Mouse (Mus musculus) layer of hippocampus, postnatal 25 days (tissue): ENCODE measurements around the gene Otulin. TPM values are rescaled to one million over a fixed set of nuclear protein-coding genes. Genes with fewer than 3 reads are reported as not detected.

ENCODE experiments used
- DNase-seq, 2 experiments: peaks; one replicate each; pipeline ENCODE4 v3.0.0; 2022; ENCODE audit warnings: mixed read lengths in 2 of 2, low spot score in 1 of 2; ENCODE audit errors: extremely low spot score in 1 of 2
- total RNA-seq, 2 experiments: library from RNA; stranded (reverse); gene quantifications; 2 replicates each; pipeline ENCODE4 v1.2.3; 2021

Otulin gene
- total RNA-seq, 2 experiments from 2014 or later = 20.2 to 20.9 TPM

DNA sequence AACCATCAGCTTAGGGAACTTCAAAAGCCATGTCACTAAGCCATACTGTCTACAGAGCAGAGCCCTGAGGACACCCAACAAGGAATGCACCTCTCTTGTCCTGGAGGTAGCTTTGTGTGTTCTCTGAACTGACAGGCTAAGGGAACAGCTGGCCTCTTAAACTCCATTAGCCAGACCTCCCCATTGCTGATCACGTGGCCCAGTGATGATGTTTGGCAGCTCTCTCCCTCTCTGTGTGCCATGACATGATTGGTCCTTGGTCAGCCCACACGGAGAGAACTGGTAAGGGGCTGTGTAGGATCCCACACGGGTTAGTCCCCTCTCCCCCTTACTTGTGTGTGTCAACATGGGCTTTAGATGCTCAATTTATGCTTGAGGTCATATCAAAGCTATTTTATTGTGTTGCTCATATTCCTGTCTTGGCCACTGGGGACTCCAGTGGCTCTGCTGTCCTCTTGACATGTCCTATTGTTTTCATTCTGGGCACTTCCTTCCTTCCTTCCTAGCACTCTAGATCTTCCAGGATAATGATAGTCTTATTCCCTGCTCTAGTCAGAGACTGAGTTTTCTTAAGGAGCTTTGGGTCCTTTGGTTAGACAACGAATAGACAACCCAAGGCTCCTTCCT is 44.9 kb downstream of the Otulin start:
- no peak for DNase-seq

DNA sequence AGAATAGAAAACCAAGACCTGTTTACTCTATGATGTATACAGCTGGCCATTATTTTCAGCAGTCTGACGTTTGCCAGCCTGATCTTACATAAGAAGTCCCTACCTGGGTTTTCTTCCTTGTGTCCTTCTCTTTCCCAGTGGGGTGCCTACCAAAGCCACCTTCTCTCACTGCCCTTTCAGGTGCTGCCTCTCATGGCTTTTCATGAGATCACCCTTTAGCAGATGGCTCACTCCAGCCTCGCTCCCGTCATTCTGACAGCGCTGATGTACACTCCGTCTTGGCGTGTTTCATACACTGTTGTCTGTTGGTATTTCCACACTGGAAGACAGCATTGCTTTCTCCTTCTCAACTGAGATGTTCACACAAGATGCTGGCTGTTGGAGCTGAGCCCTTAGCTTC is 46.9 kb downstream of the Otulin start:
- no peak for DNase-seq

DNA sequence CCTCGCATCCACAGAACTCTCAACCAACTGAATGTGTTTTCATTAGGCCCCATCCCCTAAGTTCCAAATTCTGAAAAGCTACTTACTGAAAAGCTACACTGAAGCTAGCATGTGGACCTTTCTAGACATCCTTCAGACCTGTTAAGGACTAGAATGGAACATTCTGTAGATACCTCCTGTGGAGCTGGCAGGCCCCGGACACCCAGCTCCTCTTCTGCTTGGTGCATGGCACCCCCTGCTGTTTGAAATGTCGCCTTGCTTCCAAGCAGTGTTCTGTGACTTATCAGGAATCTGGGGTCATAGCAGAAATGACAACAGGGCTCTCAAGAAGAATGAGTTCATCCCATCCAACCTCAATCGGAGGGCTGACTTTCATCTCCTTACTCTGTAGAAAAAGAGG is 47.5 kb downstream of the Otulin start:
- peak in 1 of 2 experiments; percentile 60 for DNase-seq

DNA sequence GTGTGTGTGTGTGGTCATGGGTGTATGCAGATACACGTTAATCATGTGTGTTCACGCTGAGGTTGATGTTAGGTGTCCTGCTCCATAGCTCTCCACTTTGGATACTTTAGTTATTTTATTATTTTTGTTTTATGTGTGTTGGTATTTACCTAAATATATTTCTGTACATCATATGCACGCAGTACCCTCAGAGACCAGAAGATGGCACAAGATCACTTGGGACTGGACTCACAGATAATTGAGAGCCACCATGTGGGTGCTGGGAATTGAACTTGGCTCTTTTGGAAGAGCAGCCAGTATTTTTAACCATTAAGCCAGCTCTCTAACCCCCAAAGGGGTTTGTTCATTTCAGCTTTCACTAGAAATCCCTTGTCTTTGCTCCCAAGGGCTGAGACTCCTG is 48.1 kb downstream of the Otulin start:
- peak in 1 of 2 experiments; percentile 55 for DNase-seq

DNA sequence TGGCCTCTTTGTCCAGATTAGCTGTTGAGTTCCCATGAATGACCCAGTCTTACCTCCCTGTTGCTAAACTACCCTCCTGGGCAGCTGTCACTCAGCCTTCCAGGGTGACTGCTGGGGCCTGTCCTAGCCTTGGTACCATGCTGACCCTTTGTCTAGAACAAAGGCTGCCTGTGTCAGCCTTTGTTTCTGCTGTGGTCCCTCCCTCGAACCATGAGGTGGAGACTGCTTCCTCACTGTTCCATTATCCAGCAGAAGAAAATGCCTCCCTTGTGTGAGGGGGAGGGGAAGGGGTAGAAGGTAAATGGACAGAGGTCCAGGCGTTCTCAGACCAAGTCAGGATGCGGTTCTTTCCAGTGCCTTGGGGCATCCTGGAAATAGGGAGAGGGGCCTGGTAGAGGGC is 48.9 kb downstream of the Otulin start:
- DNase-seq = no peak

DNA sequence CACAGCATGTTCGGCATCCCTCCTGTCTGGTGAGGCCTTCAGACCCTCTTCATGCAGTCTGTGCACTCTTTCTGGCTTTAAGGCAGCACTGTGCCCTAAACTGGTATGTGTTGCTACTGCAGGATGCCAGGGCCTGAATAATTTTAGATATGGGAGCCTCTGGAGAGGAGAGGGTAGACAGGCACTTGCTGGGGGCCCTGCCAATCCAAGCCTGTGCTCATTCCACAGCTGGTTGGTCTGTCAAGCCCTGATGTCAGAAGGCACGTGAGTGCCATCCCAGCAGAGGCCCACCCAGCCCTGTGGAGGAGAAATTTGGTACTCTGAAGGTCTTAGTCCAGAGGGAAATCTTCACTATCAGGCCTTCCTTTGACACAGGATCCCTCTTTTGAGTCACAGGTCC is 49.7 kb downstream of the Otulin start:
- no peak for DNase-seq

DNA sequence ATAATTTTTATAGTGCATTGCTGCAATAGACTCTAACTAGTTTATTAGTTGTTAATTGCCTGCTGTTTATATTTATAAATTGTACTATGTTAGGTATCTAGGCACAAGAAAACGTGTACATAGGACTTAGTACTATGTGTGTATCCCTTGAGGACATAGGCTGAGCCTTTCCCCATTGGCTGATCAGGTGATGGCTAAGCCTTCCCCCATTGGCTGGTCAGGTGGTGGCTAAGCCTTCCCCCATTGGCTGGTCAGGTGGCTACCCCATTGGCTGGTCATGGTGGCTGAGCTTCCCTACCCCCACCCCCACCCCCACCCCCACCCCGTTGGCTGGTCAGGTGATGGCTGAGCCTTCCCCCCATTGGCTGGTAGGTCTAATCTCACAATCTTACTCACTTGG is 50.6 kb downstream of the Otulin start:
- DNase-seq = no peak

DNA sequence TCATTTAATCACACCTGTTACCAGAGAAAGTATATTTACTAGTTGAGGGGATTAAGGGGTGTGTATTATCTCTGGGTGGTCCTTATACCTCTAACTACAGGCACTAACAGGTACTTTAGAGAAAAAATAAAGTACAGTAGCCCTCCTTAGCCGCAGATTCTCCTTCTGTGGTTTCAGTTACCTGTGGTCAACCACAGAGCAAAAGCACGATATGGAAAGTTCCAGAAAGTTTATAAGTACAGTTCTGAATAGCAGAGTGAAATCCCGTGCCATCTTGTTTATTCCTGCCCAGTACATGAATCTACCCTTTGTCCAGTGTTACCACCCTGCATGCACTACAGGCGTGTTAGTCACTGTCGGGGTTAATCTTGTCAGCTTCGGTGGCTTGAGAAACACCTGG is 51.6 kb downstream of the Otulin start:
- no peak for DNase-seq

DNA sequence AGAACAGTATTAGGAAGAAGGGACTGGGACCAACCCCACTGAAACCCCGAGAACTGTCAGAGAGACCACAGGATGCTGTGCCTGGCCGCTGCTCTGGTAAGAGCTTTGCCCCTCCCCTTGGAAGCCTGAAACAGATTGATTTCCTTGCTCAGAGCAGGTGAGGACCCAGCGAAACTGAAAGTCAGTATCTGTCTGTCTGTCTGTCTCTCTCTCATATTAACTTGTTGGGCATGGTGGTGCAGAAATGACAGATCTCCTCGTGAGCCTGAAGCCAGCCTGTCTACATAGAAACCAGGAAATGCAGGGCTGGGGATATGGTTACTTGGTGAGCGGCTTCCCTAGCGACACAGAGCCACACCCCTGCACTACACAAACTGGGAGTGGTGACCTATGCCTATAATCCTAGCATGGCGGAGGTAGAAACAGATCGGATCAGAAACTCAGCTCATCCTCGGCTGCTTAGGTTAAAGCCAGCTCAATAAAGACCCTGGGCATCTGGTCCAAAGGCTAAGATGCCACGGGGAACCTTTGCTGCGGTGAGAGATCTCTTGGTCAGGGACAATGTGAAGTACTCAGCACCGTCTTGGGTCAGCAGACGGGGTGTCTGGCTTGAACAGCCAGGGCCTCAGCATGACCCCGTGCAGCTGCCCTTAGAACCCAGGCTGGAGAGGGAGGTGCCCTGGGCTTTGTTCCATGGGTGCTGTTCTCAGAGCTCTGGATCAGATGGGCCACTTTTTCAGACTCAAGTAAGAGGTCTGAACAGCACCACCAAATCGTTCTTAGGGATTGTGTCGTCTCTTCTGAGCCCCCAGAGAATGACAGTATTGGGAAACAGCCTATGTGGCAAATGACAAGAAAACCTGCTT is 52.3 kb downstream of the Otulin start:
- no peak for DNase-seq

DNA sequence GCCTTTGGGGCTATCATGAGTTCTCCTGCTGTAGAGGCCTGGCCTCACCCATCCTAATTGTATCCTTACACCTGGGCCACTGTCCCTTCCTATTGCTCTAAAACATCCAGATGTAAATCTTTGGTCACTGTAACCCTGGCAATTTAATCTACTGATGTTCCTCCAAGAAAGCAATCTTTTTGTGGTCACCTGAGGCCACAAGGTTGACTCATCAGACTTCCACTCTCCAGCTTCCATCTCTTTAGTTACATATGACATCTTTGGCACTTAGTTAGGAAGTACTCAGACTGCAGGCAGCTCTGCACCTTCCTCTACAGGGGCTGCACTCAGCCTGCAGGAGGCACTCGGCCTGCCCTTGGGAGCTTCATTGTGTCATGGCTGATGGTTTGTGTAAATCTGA is 53.6 kb downstream of the Otulin start:
- DNase-seq = no peak

DNA sequence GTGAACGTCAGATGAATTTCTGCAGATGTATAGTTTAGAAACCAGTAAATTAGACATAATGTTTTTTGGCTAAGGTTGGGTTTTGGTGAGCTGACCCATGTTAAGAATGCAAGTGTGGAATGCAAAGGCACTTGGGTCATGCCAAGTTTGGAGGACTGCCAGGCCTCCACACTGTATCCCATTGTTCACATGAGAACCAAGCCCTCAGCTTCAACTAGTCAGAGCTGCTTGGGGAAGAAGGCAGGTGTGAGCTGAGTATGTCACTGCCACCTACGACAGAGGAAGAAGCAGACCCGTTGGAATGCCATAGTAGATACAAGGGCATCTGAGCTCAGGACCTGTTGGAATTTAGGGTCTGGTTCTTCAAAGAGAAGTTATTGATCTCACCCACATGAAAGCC is 54.6 kb downstream of the Otulin start:
- no peak for DNase-seq

DNA sequence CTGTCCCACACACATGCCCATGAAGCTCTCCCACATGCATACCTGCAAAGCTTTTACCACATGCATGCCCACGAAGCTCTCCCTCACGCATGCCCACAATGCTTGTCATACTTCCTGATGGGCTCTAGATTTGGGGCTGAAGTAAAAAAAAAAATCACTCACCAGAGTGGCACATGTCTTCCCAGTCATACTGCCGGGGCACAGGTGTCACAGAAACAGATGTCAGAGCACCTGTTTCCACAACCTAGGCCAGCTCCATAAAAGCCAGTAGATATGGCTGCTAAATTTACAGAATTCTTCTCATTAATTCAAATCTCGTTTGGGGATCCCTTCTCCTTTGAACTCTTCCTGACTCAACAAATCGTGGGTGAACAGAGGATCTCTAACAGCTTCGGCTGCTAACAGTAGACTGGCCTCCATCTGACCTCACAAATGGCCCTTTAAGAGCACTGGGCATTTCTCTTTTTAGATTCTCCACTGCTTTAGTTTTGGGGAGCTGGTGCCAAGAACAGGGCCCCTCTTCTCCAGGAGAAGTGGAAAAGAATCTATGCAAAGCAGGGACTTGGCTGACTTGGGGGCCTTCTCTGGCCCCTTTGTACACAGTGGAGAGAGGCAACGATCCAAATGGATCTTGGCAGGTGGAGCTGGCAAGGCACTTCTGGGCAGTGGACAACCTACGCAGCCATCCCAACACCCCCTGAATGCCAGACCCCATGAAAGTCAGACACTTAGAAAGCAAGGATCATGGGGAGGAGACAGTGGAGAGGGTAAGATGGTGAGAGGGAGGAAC is 55.3 kb downstream of the Otulin start:
- no peak for DNase-seq

DNA sequence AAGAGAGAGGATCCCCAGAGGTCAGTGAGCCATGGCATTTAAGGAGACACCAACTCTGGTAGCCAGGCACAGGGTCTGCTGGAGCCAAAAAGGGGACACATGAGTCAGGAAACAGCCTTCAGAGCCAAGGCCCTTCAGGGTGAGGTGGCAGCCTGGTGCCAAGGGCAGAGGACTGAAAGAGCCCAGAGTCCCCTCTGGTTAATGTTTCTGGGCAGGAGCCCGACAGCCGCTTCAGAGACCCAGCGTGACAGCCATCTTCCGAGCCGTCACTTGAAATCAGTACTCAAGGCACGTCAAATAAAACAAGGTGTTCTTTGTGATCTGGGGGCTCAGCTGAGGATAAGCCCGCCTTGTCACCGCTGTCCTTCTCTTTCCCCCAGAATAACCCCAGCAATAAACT is 59.3 kb downstream of the Otulin start:
- no peak for DNase-seq

DNA sequence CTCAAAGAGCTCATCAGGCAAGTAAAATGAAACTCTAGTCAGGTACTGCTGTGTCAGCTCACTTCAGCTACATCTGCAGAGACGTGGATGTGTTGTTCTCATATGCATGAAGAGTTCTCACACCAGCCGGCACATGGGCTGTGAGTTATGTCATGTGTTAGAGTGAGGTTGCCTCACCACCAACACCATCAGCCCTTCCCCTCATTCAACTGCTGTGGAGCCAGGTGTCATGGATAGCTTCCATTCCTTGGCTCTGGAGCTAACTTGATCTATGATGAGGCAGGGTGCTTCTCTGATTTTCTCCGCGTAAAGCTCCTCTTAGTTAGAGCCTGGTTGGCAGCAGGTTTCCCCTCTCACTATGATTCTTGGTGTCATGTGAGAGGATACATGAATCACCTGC is 60.1 kb downstream of the Otulin start:
- DNase-seq = no peak

DNA sequence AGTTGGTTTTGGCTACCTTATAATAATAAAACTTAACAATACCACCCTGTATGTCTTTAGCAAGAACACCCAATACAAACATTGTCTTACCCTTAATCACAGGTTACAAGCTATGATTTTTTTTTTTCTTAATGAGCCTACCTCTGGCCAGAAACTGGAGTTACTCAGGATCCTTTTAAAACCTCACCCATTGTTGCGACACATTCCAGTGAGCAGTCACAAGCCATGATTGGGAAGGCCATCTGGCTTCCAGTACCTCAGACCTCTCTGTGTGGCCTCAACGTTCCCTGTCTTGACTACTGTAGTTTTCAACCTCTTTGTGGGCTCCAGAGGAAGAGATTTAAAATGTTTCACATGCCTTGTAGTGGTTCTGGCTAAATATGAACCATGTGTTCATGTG is 60.6 kb downstream of the Otulin start:
- DNase-seq = no peak

DNA sequence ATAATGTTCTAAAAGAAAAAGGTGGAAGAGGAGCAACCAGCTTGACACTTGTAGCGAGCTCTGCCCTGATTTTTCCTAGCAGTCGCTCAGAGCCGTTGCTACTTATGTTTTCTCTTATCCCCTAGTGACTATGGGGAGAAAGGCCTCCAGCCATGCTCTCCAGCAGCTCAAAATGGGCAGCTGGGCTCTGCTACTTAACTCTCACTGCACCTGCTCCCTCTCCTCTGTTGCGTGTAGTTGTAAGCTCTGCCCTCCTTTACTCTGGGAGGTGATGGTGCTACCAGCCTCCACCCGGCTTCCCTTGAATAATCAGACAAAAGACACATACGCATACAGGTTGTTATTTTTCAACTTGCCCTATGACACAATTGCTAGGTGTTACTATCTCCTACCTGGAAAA is 62.1 kb downstream of the Otulin start:
- no peak for DNase-seq

DNA sequence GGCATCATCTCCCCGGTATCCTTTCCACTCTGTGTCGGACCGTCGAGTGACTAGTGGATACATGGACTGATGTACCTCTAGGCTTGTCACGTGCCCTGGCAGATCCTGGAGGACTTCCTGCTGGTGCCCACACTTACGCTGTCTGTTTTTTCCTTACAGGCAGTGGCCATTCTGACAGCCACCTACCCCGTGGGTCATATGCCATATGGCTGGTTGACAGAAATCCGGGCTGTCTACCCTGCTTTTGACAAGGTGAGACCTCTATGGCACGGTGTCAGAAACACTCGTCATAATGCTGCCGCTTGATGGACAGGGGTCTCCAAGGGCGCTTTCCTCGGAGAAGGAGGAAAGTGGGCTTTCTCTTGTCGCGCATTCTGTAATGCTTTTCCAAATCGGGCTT is 63.1 kb downstream of the Otulin start:
- DNase-seq = no peak

DNA sequence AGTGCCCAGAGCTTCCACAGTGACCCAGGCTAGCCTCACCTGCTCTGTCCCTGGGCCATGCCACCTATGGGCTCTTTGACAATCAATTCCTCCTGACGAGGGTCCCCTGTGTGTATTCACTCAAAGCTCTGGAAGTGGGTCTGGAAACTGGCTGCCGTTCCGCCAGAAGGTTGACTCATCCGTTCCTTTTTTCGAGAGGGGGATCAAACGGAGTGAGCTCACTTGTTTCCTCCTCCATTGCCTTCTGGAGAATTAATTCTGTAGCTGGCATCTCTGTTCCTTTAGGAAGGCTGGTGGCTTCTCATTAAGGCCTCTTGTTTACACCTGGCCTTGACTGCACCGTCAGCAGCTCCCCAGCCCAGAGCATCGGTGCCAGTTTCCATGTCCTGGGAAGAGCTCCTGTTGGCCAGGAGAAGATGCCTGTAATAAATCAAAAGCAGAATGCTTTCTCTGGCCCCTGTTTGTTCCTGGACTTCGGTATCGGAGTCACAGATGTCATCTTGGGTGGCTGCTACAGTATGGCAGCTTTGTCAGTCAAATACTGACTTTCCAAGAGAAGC is 64.8 kb downstream of the Otulin start:
- DNase-seq = no peak

DNA sequence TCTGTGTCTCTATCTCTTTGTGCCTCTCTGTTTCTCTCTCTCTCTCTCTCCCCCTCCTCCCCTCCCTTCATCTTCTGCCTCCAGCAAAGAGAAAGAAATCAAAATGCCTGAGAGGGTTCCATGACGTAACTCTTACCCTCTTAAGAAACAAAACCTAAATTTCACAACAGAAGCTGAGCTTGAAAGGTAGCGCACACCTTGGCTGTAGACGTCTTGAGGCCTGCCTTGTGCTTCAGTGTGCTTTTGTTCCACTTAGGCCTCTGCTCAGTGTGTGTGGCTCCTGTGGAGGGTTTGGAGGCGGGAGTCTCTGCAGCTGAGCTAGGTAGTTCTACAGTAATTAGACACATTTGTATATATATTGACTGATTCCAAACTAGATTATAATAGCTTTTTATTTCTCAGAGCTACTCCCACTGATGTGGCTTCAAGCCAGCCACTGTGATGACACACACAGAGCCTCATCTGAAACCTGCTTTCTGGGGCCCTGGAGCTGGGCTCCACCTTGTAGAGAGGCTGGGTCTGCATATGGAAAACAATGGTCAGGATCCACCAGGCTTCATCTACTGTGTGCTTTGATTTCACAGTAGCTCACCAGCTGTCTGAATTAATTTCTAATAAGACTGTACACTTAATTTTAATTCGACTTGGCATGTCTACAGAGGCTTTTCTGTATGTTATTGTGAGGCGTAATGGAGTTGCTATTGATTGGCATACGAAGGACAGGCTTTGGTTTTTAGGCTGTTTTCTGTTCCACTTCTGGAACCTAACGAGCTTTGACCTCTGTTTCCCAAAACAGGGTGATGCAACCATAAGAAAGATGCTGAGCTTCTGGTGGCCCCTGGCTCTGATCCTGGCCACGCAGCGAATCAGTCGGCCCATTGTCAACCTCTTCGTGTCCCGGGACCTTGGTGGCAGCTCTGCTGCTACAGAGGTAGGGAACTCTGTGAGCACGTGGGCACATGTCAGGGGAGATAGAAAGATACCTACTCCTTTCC is 66.1 kb downstream of the Otulin start:
- DNase-seq = peak; percentile 28 to 45

DNA sequence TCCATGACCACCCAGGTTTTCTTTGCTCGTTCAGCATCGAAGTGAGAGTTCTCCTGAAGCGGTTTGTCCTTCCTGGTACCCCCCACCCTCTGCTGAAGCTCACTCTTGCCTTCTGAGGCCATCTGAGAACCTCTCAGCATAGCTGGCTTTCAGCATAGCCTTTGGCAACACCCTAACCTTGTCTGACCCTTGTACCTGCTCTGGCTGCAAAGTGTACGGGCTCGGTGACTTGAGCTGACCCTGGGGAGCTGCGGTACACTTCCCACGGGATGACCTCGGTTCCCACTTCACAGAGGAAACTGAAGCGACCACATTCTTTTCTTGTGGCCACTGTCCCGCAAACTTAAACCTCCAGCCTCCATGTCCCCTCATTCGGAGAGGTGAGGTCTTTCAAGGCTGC is 70.2 kb downstream of the Otulin start:
- DNase-seq = no peak
